Mouse (Mus musculus) stomach, embryonic 14.5 days (tissue): ENCODE data around the gene Chat. TPM values are rescaled to one million over a fixed set of nuclear protein-coding genes. Genes with fewer than 3 reads are reported as not detected.

Source experiments
- ATAC-seq: fragments of 200-750 bp; cut with Nextera tagmentation; 2 replicates; pipeline ENCODE4 v1.8.0; 2017; ENCODE audit warnings: low read depth, moderate TSS enrichment; ENCODE audit not compliant: insufficient number of reproducible peaks, insufficient read depth, low FRiP score
- H3K27ac ChIP-seq: fragments of 300-500 bp; sonication (generic); 2 replicates; pipeline ENCODE4 v1.5.1; 2014; ENCODE audit warnings: mild to moderate bottlenecking, low read length, moderate library complexity, mixed read lengths
- H3K27me3 ChIP-seq: fragments of 300-500 bp; sonication (generic); 2 replicates; pipeline ENCODE4 v1.6.1; 2014; ENCODE audit warnings: low read length, control low read depth, mixed read lengths; ENCODE audit not compliant: control insufficient read depth, insufficient read depth
- H3K36me3 ChIP-seq: fragments of 300-500 bp; sonication (generic); 2 replicates; pipeline ENCODE4 v1.6.1; 2014; ENCODE audit warnings: mild to moderate bottlenecking, control low read depth, low read length, moderate library complexity, mixed read lengths; ENCODE audit not compliant: control insufficient read depth, insufficient read depth
- H3K4me1 ChIP-seq: fragments of 300-500 bp; sonication (generic); 2 replicates; pipeline ENCODE4 v1.6.1; 2014; ENCODE audit warnings: low read length, control low read depth, mixed read lengths; ENCODE audit not compliant: control insufficient read depth, insufficient read depth
- H3K4me2 ChIP-seq: fragments of 300-500 bp; sonication (generic); replicated peaks from 2 replicates; pipeline ENCODE4 v1.6.1; 2014; ENCODE audit warnings: low read depth, low read length, control low read depth
- H3K4me3 ChIP-seq: fragments of 300-500 bp; sonication (generic); 2 replicates; pipeline ENCODE4 v1.5.1; 2014; ENCODE audit warnings: low read depth, low read length, control low read depth
- H3K9ac ChIP-seq: fragments of 300-500 bp; sonication (generic); replicated peaks from 2 replicates; pipeline ENCODE4 v1.6.1; 2014; ENCODE audit warnings: low read depth, mild to moderate bottlenecking, control low read depth, low read length, moderate library complexity, mixed read lengths
- H3K9me3 ChIP-seq: fragments of 300-500 bp; sonication (generic); 2 replicates; pipeline ENCODE4 v1.6.1; 2016; ENCODE audit warnings: low read depth, low read length, control low read depth; ENCODE audit not compliant: control insufficient read depth
- WGBS: fragments of 180-500 bp; shearing (Covaris S2); extraction: QIAGEN DNeasy Blood & Tissue Kit; methylation state at CpG from one replicate; pipeline ENCODE4 v1.1.7; 2014; 5-methylcytosine and 5-hydroxymethylcytosine counted together
- polyA plus RNA-seq: library from polyadenylated mRNA; unstranded; fragments of >200 nt; fragmentation: Nextera tagmentation; extraction: Ambion mirVana; gene quantifications from 2 replicates; pipeline ENCODE4 v1.2.1, GENCODE M21; 2014

The Chat gene
- polyA plus RNA-seq, result 0.66 and 0.90 TPM in 2 replicates

DNA sequence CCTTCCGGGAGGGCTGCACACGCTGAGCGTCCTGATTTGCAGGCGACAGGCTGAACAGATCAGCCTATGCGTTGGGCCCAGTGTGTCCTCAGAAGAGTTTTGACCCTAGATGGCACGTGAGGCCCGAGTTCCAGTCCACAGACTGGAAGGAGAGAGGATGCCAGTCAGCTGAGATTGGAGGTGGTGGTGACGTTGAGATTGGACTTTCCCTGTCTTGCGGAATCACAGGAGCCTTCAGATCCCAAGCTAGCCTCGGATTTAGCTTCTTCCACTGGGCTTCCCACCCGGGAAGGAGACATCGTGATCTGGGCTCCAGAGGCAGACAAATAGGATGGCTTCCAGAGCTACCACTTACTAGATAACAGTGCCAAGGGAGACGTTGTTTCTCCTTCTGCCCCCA, at the start of gene Chat:
Gene Chat, minus strand, starts transcription at position 101 of the 400 bp plus-strand sequence.
- Histone ChIP-seq H3K4me2 (peak within 1 kb of the TSS; percentile 63), H3K27ac (no peak within 1 kb of the TSS), H3K9me3 (no peaks in the 10 kb centered on the region), H3K4me3 (peak within 1 kb of the TSS; percentile 35), H3K36me3 (no peaks in the 10 kb centered on the region), H3K4me1 (0 out of 2 replicates have a peak, but pooled peaks cover 3% of the 10 kb centered on the region), H3K9ac (no peak within 1 kb of the TSS), H3K27me3 (peaks cover 55% of the 10 kb centered on the region)
- WGBS, result 17% methylated on average over 13 of the region's 13 CpGs
- ATAC-seq, result no peak

DNA sequence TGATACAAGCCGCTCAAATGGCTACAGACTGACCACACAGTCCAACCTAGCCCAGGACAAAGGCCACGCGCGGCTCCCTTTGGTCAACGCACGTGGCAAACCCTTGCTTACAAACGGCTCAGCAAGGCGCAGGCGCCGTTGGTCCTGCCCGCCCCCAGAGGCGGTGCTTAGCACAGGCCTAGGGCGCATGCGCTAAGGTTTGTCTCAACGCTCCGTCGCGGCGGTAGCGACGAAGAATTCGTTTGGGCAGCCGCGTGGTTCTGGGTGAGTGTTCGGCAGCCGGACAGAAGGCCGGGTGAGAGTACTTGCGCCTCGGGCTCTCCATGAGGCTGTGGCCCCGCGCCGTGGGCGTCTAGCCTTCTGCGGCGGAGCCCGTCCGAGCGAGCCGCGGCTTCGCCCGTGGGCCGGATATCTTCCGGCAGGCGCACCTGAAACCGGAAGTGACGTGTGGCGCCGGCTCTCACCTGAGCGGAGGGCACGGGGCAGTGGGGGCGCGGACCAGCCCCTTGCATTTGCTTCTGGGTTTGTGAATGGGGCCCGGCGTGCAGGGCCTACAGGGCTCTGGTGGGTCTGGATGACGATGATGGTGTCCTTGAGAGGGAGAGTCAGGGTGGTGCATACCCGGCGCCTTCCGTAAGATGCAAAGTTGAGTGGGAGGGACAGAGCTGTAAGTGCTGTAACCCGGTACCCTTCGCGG, 47.7 kb upstream of the Chat start, which contains the start of gene Ercc6:
Gene Ercc6, plus strand, starts transcription at position 186 of the 697 bp plus-strand sequence.
- Histone ChIP-seq H3K9ac (peak within 1 kb of the TSS; percentile 36), H3K36me3 (peaks cover 12% of the 10 kb centered on the region; the same call in 1 of the 2 replicates), H3K9me3 (no peaks in the 10 kb centered on the region), H3K27me3 (no peaks in the 10 kb centered on the region), H3K4me1 (0 out of 2 replicates have a peak, but pooled peaks cover 7% of the 10 kb centered on the region), H3K4me3 (peak within 1 kb of the TSS; percentile 53), H3K4me2 (peak within 1 kb of the TSS; percentile 81), H3K27ac (peak within 1 kb of the TSS; percentile 48)
- WGBS, result under 1% methylated on average over 62 of the region's 62 CpGs
- peak; percentile 95 for ATAC-seq

DNA sequence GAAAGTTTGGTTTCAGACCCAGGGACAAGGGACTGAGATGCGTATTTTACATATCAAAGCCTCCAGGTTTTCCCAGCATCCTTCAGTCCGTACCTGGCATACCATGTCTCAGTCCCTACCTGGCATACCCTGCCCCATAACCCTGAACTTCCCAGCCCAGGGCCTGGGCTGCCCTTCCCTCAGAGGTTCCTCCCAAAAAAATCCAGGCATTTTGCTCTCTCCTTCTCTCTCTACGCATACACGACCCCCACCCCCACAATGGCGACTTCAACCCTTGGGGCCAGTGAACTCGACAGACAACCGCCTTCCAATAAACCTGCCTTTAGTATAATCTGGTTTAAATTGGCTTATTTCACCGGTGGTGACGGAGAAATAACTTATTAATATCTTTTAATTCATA, 47.1 kb upstream of the Chat start:
- H3K9me3 ChIP-seq, result no peaks in the 10 kb centered on the region
- WGBS, result 43% methylated on average over 9 of the region's 9 CpGs

DNA sequence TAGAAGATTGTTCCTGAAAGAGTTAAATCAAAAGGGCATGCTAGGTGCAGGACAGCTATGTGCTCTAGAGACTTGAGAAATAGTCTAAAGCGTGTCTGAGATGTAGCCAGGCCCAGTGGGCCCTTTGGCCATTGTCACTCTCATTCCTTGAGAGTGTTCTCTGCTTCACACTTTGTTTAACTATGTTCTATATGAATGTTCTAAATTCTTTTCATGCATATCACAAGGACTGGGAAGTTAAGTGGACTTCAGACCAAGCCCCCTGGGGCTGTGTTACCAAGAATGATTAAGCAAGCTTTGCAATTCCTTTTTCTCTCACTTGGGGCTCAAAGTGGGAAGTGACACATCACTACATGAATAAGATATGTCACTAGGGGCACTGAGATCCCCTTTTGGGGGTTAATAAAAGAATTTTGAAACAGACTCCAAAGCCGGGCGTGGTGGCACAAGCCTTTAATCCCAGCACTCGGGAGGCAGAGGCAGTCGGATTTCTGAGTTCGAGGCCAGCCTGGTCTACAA, 43.7 kb upstream of the Chat start:
- Histone ChIP-seq H3K36me3 (no peaks in the 10 kb centered on the region), H3K4me2 (no peak overlapping the region), H3K27ac (no peak overlapping the region), H3K27me3 (no peaks in the 10 kb centered on the region), H3K4me3 (no peak overlapping the region), H3K9ac (no peak overlapping the region), H3K9me3 (no peaks in the 10 kb centered on the region), H3K4me1 (0 out of 2 replicates have a peak, but pooled peaks cover 7% of the 10 kb centered on the region)
- 86% methylated on average over 6 of the region's 6 CpGs for WGBS
- no peak for ATAC-seq

More for the DNA sequence above, 47.1 kb upstream of the Chat start:
- ATAC-seq, result no peak
- Histone ChIP-seq H3K9ac (no peak overlapping the region), H3K36me3 (peaks cover 11% of the 10 kb centered on the region; the same call in 1 of the 2 replicates), H3K4me3 (peak overlapping the region; percentile 53; the same call in 1 of the 2 replicates), H3K27ac (no peak overlapping the region), H3K4me2 (peak overlapping the region; percentile 81), H3K4me1 (0 out of 2 replicates have a peak, but pooled peaks cover 7% of the 10 kb centered on the region), H3K27me3 (no peaks in the 10 kb centered on the region)

DNA sequence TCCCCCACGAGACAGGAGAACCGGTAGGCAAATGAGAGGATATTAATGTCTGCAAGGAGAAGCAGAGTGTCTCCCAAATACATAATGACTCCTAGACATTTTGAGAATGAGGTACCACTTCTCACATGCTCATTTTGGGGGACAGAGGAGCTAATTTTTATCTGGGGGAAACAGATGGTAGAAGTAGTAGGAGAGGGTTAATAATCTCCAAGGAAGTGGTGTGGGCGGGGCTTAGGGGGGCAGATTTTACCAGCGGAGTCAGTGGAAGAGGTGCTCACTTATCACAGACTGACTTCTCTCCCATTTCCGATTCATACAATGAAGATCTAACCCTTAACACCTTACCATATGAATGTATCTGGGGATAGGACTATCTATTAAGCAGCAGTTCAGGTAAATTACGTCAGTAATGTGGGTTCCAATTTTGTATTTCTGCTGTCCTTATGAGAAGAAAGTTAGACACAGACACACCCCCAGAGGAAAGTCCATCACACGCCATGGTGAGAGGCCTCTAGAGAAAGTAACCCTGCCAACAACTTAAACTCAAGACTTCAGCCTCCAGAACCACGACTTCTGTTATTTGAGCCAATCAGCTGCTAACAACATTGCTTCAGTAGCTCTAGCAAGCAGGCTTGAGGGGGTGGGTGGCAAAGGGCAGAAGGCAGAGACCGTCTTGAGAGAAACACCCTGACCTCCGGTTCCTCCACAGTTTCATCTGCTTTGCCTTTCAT, 42.5 kb upstream of the Chat start:
- no peak overlapping the region for H3K9ac ChIP-seq
- H3K4me2 ChIP-seq, result no peak overlapping the region
- no peak for ATAC-seq
- 48% methylated on average over 10 of the region's 10 CpGs for WGBS
- H3K4me1 ChIP-seq, result 0 out of 2 replicates have a peak, but pooled peaks cover 2% of the 10 kb centered on the region
- no peaks in the 10 kb centered on the region for H3K27me3 ChIP-seq
- H3K36me3 ChIP-seq, result no peaks in the 10 kb centered on the region
- no peaks in the 10 kb centered on the region for H3K9me3 ChIP-seq
- no peak overlapping the region for H3K27ac ChIP-seq
- no peak overlapping the region for H3K4me3 ChIP-seq

DNA sequence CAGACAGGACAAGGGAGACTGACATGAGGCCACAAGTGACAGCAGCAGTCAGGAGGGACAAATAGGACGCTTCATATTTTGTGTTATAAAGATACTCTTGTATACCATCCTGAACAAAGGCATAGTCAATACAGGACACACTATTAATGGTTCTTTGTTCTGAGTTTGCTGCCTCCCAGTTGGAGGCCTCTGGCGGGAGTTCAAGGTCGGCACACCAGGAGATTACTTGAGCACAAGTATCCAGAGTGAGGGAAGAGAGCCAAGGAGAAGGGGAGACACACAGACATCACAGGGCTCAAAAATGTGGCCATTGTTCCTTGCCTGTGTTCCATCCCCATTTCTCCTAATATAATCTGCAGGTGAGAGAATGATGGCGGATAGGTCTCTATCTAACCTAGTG, 41.4 kb upstream of the Chat start:
- H3K4me2 ChIP-seq, result no peak overlapping the region
- H3K9ac ChIP-seq, result no peak overlapping the region
- H3K4me3 ChIP-seq, result no peak overlapping the region
- no peaks in the 10 kb centered on the region for H3K9me3 ChIP-seq
- no peak overlapping the region for H3K27ac ChIP-seq
- 84% methylated on average over 4 of the region's 4 CpGs for WGBS
- no peaks in the 10 kb centered on the region for H3K4me1 ChIP-seq
- H3K36me3 ChIP-seq, result no peaks in the 10 kb centered on the region
- no peaks in the 10 kb centered on the region for H3K27me3 ChIP-seq
- no peak for ATAC-seq

DNA sequence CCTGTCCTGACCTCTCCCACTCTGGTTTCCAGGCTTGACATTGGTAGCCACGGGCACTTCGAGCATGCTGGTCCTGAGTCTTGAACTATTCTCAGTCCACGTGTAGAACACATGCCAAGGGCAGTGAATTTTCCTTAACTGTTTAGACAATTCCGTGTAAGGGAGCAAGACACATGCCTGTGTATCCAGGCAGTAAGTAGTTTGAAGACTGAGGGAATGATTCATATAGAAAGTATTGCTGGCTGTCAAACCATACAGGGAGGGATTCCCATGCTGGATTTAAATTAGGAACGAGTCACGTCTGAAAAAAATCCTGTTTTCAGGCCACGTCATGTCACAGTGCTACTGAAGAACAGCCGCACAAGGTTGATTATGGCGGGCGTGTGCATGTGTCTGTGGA, 40.5 kb upstream of the Chat start:
- Histone ChIP-seq H3K4me3 (no peak overlapping the region), H3K27me3 (no peaks in the 10 kb centered on the region), H3K4me1 (no peaks in the 10 kb centered on the region), H3K27ac (no peak overlapping the region), H3K4me2 (no peak overlapping the region), H3K9me3 (no peaks in the 10 kb centered on the region), H3K9ac (no peak overlapping the region), H3K36me3 (no peaks in the 10 kb centered on the region)
- no peak for ATAC-seq
- 86% methylated on average over 10 of the region's 10 CpGs for WGBS

DNA sequence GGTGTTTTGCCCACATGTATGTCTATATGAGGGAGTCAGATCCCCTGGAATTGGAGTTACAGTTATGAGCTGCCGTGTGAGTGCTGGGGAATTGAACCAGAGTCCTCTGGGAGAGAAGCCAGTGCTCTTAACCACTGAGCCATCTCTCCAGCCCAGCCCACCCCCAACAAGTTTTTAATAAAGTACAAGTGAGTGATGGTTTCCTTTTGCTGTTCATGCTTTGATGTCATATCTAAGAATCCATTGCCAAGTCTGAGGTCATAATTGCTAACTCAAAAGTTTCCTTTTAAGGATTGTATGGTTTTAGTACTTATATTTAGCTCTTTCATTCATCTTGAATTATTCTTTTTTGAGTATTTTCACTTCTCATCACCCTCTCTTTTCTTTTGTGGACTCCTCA, 38.1 kb upstream of the Chat start:
- no peaks in the 10 kb centered on the region for H3K36me3 ChIP-seq
- ATAC-seq, result no peak
- H3K4me1 ChIP-seq, result no peaks in the 10 kb centered on the region
- WGBS, result 90% methylated on average over 1 of the region's 1 CpGs
- no peak overlapping the region for H3K27ac ChIP-seq
- H3K9me3 ChIP-seq, result no peaks in the 10 kb centered on the region
- no peak overlapping the region for H3K4me3 ChIP-seq
- H3K4me2 ChIP-seq, result no peak overlapping the region
- no peaks in the 10 kb centered on the region for H3K27me3 ChIP-seq
- H3K9ac ChIP-seq, result no peak overlapping the region
